Mouse (Mus musculus): ENCODE measurements around the gene Fbxw4. TPM values are rescaled to one million over a fixed set of nuclear protein-coding genes. Genes with fewer than 3 reads are reported as not detected.
"Not testable (repeated sequence)": the region's sequence is repeated elsewhere in the genome, so short reads cannot be mapped to it uniquely, and the experiment has no call there.

Gene Fbxw4
- total RNA-seq, 2 experiments from 2014 or later, result 34.2 to 36.9 TPM

DNA sequence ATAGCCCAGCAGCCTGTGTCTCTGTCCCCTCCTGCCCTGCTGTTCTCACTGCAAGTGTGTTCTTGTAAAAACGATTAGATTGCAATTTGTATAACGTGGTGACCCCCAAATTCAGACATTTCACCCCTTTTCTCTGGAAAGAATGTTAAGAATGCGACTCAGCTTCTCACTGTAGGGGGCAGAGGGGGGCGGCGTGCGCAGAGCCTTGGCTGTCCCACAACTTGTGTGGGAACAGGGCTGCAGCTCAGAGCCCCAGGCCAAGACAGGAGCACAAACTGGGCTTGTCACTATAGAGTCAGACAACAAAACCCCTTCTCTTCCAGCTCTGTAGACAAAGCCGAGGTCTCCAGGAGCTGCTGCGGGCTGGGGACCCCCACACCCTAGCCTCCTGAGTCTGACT is 78.0 kb downstream of the Fbxw4 start:
- DNase-seq (ENCODE audit: extremely low spot score in 1 of 2, low spot score in 1 of 2), result no peak

DNA sequence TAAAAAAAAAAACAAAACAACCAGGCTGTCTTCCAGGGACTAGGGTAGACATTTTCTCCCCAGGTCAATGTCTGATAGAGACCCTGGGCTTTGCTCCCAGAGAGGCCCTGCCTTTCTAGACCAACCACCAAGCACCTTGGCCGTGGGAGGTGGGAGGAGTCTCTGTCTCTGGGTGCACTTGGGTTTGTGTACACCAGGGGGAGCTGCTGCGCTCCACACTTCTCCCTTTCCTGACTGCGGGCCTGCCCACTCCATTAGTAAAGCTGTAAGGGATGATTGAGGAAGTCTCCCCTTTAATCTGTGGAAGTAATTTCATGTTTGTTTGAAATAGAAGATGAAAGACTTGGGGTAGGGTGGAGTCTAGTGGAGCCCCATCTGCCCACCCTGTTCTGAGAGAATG is 78.9 kb downstream of the Fbxw4 start:
- peak in 1 of 2 experiments; percentile 59 for DNase-seq (ENCODE audit: extremely low spot score in 1 of 2, low spot score in 1 of 2)

DNA sequence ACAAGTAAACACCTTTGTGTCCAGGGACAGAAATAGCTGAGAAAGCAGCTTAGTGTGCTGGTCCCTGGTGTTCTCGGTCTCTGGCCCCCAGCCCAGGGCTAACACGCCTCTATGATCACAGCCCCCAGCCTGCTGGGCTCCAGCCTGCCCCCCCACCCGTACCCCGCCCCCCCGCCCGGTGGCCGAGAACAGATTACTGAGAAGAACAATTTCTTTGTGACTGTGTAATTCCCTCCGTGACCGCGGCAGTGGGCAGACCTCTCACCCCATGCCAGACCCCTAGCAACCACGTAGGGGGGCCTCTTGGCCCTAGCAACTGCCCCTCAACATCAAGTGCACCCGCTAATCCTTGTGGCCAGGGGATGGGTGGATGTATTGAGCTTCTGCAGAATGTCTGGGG is 79.9 kb downstream of the Fbxw4 start:
- no peak for DNase-seq (ENCODE audit: extremely low spot score in 1 of 2, low spot score in 1 of 2)

DNA sequence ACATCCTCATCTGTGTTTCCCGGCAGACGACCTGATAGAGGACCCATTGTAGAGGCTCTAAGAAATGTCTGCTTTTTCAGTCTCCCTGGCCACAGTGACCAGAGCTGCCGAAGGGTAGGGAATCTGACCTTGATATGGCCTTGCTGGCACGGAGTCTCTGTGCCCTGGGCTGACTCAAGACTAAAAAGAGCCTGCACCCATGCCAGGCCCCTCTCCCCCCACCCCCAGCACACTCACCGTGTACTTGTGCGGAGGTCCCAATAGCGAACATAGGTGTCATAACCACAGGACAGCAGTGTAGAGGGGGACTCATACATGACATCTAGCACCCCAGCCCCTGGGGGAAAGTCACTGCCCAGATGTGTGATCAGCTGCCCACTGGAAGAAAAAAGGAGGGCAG is 80.7 kb downstream of the Fbxw4 start:
- DNase-seq (ENCODE audit: extremely low spot score in 1 of 2, low spot score in 1 of 2), result no peak

DNA sequence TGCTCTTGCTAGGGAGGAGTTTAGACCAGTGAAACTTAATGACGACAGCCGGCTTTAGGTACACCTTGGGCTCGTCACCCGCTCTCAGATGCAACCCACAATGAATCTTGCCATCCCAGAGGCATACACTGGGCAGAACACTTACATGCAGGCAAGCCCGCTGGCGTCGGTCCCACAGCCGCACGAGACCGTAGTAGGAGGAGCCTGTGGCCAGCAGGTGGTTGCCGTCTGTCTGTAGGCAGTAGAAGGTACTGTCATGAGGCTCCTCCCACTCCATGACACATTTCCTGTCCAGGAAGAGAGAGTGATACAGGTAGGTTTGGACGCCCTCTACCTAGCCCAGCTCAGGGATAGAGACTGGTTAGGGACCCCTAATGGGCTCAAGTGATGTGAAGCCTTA is 81.1 kb downstream of the Fbxw4 start:
- no peak for DNase-seq (ENCODE audit: extremely low spot score in 1 of 2, low spot score in 1 of 2)

DNA sequence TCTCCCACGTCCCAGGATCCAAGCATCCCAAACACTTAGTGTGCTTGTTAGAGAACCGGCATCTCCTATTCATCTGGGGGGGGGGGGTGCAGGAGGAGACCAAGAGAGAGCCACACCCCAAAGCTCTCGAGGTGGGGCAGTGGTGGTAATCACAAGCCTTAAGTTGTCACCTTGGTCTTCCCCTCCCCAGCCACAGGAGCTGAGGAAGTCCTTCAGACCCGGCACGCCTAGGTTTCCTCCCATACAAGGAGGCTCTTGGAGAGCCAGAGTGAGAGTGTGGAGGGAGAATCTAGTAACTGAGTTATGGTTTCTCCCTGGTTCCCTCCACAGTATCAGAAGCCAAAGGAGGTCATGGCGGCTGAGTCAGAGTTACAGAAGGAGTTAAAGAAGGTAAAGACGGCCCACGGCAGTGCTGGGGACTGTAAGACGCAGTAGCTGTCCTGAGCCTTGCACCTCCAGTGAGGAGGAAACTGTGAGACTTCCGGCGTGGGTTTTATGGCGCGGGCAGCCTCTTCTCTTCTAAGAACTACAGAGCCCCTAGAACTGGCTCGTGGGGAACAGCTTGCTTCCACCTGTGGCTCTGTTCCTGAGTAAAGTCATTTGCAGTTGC is 82.9 kb downstream of the Fbxw4 start:
- DNase-seq (ENCODE audit: extremely low spot score in 1 of 2, low spot score in 1 of 2), result no peak

DNA sequence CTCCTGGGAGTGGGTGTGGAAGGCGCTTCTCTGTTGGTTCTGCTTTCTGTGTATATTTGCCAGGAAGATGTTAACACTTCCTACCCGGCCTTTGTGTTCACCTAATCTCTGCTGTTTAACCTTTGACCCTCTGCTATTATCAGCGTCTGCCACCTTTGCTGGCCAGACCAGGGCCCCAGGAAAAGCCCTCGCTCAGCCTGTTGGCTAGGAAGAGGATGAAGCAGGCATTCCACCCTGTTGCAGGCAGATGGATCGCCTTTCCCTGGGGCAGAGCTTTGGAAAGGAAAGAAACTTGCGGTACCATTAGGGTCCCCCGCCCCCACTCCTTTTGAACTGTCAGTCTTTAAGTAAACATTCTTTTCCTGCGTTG is 84.5 kb downstream of the Fbxw4 start:
- DNase-seq (ENCODE audit: extremely low spot score in 1 of 2, low spot score in 1 of 2), result no peak

DNA sequence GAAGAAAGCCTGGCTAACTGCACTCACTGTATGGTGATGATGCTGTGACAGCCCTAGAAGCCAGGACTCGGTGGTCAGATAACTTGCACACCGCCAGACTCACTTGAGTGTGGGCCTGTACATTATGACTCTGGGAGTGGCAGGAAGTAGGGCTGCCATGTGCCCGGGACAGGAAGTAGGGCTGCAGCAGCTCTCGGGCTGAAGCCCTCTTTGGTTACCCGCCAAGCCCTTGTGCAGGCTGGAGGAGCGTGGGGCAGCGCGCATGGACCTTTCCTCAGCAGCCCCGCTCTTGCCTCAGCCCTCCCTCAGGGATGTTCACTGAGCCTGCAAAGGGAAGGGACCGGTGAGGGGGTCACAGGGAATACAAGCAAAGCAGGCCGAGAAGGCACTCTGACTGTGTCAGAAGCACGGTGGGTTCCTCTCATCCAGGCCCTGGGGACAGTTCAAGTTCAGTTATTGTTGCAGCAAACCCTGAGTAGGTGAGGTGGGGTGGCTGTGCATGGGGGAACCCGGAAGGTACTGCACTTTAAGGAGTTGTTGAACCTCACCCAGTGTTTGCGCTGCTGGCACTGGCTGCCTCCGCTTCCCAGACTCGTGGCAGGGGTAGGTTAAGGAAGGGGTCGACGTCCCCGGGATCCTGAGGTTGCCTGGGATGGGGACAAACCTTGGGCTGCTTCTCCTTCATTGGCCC is 85.0 kb downstream of the Fbxw4 start:
- no peak for DNase-seq (ENCODE audit: extremely low spot score in 1 of 2, low spot score in 1 of 2)

DNA sequence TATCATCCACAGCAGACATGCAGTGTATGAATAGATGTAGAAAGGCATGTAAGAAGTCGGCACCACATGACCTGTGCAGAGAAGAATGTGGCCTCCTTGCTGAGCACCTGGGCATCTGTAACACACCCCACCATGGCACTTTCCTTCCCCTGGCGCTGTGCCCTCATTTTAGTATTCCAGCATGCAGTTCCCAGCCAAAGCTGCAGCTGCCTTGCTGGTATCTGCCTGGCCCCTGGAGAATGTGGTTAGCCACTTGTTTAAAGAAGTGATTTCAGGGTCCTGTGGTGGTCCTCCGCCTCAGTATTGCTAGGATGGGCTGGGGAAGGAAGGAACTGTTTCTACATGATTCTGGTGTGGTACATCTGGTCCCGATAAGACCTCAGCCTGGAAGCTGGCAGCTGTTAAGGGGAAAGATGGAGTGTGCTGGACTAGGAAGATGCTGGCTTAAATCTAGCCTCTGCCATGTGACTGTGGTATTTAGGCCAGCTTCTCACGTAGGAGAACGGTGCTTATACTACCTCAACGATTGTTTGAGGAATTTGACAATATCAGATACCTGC is 85.7 kb downstream of the Fbxw4 start:
- DNase-seq (ENCODE audit: extremely low spot score in 1 of 2, low spot score in 1 of 2), result no peak

DNA sequence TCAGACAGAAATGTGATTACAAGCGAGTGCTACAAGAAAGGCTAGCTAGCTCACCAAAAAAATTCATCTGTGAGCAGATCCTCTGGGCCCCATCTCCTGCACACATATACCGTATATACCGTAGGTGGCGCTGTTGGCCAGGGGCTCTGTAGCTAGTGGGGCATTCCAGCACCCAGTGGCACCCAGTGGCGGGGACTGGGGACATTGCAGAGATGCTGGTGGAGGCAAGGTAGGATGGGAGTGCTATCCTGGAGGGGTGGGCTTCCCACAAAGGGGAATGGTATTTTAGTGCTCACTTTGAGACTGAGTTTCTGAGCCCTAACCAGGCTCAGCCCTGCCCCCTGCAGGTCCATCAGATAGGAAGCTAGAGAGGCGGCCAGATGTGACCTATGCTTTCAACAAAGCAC is 86.2 kb downstream of the Fbxw4 start:
- peak; percentile 64 to 71 for DNase-seq (ENCODE audit: extremely low spot score in 1 of 2, low spot score in 1 of 2)

DNA sequence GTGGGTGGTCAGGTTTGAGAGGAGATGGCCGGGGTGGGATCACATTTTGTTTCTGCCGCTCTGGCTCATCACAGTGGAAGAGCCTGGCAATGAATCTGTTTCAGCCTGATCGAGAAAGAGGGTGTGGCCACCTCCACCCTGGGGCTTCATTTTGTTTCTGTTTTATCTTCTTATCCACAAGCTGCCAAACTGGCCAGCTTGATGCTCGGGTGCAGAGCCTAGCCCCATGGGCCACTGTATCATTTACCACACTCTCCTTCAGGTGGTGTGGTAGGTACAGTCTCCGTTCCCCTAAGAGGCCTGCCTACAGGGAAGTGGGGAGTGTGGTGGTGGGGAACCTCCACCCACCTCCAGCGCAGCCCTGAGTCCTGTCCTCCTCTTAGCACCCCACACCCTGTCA is 87.1 kb downstream of the Fbxw4 start:
- DNase-seq (ENCODE audit: extremely low spot score in 1 of 2, low spot score in 1 of 2), result no peak

DNA sequence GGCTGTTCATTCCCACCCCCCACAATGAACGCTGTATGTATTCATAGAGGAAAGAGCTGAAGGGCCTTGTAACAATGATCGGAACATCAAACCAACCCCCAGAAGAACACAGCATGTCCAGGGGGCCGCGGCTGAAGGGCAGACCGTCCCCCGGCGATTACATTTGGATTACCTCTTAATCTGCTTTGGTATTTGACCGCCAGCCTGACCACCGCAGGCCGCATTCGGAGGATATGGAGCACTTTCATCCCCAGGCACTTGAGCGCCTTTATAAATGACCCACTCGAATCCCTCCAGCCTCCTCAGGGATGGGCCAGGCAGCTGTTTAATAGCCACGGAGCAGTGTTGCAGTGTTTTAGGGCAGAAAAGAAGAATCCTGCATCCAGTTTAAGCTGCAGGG is 92.7 kb downstream of the Fbxw4 start:
- no peak for DNase-seq (ENCODE audit: extremely low spot score in 1 of 2, low spot score in 1 of 2)

DNA sequence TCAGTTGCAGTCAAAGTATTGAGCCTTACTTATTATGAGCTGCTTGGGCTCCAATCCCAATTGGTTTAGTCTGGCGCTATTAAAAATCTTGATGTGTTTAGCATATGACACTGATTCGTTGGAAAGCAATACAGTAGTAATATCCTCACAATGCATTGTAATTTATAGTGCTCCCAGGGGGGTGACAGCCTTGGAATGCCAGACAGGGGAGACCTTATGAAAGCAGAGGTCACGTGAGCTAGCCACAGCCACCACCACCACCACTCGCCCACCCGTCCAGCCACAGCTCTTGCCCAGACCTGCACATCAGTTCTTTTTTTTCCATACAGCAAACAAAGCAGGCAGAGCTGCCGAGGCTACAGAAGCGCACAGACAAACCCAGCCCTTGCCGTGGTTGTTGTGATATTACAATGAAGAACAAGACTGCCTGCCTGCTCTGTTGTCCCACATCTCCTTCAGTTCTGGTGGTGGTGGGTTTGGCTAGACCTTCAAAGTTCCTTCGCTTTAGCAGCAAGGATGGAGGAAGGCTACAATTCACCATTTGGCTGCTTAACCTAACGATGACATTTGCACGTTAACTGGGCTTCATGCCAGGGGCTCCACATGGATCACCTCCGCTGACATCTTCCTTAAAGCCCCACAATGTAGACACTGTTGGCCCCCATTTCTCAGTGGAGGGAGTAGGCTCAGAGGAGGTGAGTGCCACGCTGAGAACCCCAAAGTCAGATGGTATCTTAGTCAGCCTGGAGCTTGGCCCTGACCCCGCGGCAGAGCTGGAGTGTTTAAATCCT is 94.0 kb downstream of the Fbxw4 start:
- no peak for DNase-seq (ENCODE audit: extremely low spot score in 1 of 2, low spot score in 1 of 2)

DNA sequence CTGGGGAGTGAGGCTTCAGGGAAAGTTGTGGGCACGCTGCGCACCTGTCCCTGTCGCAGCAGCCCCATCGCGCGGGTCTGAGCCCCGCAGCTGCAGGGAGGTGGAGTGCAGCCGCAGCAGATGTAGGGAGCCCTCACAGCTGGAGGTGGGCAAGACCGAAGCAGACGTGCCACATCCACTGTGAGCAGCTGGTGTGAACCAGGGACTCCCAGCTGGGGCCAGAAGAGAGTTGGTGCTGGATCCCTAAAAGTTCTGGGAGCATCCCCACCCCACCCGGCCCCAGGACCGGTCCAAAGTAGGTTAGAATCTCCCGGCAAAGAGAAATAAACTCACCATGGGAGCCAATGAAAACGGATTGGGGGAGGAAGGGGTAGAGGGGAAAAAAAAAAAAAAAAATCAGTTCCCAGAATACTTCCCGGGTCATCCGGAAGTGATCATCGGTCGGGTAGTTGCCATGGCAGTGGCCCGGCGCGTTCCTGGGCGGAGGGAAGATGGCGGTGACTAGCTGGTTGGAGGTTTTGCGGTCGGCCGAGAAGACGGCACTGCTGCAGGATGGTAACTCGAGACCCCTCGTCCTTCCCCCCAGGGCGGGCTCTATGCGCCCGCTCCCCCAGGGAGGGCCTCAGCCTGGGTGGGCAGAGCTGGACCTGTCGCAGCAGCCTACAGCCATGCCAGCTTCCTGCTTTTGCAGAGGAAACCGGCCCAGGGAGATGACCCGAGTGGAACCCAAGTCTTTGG is 99.8 kb downstream of the Fbxw4 start, which contains the start of the genes Poll and Gm17018:
Poll (minus strand) TSS at position 379 of the 738 bp plus-strand sequence.
Gm17018 (plus strand) TSS at position 463 of the 738 bp plus-strand sequence.
- DNase-seq (ENCODE audit: extremely low spot score in 1 of 2, low spot score in 1 of 2), result peak; percentile 66 to 76

DNA sequence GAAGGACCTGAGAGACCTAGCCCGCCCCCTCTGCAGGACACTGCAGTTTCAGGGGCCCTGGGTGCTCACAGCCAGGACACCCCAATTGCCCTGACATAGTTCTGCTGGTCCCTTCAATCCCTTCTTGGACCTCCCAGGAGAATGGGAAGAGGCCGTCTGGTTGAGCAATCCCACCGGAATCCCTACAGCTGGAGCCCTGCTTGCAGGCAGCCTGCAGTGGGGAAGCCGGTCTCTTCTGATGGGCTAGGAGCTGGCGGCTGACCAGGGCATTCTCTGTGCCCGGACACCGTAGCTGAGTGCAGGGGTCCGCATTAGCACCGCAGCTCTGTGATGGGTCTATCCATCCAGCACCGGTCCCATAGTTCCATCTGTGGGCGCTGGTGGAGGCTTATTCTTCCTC is 106.0 kb downstream of the Fbxw4 start:
- no peak for DNase-seq (ENCODE audit: extremely low spot score in 1 of 2, low spot score in 1 of 2)

DNA sequence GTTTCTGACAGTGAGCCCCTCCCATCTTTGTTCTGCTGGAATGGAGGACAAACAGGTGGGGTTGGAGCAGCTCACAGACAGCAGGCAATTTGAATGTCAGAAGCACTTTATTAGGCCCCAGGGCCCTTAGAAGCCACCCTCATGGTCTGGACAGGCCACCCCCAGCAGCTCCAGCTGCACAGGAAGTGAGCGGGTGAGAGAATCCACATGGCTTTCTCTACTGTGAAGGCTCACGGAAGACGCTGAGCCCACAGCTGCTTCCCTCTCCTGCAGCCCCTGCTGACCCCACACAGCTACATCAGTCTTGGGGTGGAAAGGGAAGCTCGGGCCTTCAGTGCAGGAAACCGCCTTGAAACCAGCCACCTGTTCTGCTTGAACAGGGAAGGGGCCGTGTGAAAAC is 107.9 kb downstream of the Fbxw4 start:
- no peak for DNase-seq (ENCODE audit: extremely low spot score in 1 of 2, low spot score in 1 of 2)

DNA sequence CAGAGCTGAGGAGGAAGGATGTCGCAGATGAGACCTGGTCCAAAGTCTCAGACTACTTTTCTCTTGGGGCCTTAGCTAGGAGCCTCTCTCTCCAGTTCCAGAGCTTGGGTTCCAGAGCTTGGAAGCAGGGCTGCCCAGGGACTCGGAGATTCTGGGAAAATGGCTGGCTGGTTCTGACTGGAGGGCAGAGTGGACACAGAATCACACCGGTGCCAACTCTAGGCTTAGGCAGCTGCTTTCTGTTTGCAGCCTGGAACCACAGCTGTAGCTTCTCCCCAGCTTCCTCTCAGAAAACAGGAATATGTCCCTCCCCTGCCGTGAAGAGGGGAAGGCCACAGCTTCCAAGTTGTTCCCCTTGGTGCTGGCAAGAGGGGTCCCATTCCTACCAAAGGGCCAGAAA is 110.2 kb downstream of the Fbxw4 start:
- no peak for DNase-seq (ENCODE audit: extremely low spot score in 1 of 2, low spot score in 1 of 2)

DNA sequence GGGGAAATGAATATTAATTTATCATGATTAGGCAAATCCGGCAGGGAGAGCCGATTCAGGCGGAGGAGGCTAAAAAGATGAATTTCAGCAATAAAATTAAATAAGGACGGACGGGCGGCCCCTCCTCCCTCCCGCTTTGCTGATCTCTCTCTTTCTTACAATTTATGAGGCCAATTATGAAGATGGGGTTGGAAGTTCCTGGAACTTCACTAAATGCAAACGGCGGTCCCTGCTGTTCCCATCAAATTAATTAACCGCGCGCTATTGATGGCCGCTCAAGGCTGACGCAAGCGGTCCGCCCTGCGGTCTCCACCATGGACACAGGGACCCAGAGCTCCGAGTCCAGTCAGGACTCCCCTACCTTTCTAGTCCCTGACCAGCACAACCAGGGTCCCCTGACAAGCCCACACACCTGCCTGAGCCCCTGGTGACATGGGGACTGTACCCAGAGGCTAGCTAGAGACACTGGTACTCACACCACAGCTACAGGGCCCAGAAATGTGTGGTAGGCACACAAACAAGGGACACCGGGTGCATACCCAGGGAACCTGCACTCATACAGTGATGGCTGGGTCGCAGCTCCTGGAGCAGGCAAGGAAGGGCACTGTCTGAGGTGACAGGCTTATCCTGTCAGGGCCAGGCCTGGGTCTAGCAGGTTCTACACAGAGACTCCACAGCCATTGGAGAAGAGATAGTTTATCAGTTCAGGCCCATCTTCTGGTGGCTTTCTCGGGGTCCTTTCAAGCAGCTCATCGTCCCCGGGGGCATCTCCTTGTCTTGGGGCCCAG is 110.8 kb downstream of the Fbxw4 start:
- DNase-seq (ENCODE audit: extremely low spot score in 1 of 2, low spot score in 1 of 2), result no peak

DNA sequence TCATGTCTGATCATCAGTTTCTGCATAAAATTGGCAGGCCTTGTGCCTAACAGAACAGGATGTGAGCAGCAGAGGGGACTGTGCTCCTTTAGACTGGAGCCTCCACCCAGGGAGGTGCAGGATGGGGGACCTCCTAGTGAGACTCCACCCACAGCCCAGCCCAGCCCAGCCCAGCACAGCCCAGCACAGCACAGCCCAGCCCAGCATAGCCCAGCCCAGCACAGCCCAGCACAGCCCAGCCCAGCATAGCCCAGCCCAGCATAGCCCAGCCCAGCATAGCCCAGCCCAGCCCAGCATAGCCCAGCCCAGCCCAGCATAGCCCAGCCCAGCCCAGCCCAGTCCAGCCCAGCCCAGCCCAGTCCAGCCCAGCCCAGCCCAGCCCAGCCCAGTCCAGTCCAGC is 111.9 kb downstream of the Fbxw4 start:
- DNase-seq (ENCODE audit: extremely low spot score in 1 of 2, low spot score in 1 of 2), result not testable (repeated sequence)

DNA sequence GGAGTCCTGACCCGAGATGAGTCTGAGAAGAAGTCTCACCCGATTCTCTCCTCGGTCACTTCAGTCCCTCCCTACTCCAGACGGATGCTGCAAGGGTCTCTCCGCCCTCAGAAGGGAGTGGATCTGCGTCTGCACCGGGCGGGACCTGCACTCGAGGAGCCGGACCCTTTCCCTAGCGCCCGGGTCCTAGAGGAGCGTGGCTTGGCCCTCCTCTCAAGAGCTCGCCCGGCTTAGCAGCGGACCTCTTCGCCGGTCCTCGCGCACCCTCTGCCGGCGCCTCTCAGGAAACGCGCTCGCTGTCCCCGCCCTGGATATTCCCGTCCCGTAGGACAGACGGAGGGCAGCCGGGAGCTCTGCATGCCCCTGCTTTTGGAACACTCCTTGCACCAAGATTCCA is 115.2 kb downstream of the Fbxw4 start:
- peak; percentile 81 to 85 for DNase-seq (ENCODE audit: extremely low spot score in 1 of 2, low spot score in 1 of 2)

Measured in layer of hippocampus, postnatal 25 days (tissue).